Mouse (Mus musculus): ENCODE measurements around the gene Il4i1. TPM values are rescaled to one million over a fixed set of nuclear protein-coding genes. Genes with fewer than 3 reads are reported as not detected.

Il4i1 gene
- polyA plus RNA-seq, 1 experiment from 2014 or later = 0.69 TPM

DNA sequence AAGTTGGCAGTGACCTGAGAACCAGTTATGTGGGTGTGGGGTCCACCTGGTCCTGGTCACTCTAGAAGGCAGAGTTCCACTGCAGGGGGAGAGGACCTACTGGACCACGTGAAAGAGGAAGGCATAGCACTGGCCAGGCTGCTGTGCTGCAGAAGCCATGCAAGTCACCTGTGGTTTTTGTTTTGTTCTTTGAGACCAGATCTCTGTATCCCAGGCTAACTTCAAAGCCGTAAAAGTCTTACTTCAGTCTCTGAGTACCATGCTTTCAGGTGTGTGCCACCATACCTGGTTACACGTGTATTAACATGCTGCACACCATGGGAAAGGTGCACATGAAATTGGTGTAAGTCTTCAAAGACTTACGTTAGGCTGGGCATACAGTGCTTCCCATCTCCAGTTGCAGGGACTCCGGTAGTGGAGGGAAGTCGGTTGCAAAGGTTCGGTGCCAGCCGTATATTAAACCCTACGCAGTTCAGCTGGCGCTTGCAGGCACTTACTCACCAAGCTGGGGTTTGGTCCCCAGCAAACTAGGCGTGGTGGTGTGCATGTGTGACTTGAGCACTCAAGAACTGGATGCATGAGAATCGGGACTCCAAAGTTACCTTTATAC is 35.5 kb downstream of the Il4i1 start:
- no peak for TF ChIP-seq EP300 (optimal IDR thresholded peaks at IDR 0.05)
- TF ChIP-seq CTCF (IDR thresholded peaks at IDR 0.05; ENCODE audit: low read depth) = no peak
- peaks cover 12% of the 10 kb centered on the region for H3K4me1 ChIP-seq (replicated peaks; ENCODE audit: control insufficient read depth, insufficient read depth)
- WGBS = 87% methylated on average over 12 of the region's 12 CpGs
- no peaks in the 10 kb centered on the region for H3K27me3 ChIP-seq (ENCODE audit: control insufficient read depth, insufficient read depth, low read length)
- no peak overlapping the region for H3K4me3 ChIP-seq (ENCODE audit: low read depth, low read length)
- ATAC-seq (ENCODE audit: low FRiP score, low TSS enrichment) (no peak), DNase-seq (ENCODE audit: low spot score) (no peak)
- H3K4me2 ChIP-seq (replicated peaks; ENCODE audit: low read depth) = no peak overlapping the region
- H3K36me3 ChIP-seq (ENCODE audit: control insufficient read depth, insufficient read depth, low read length) = no peaks in the 10 kb centered on the region; the same call in 1 of the 2 replicates
- no peak overlapping the region for H3K27ac ChIP-seq (replicated peaks)
- no peaks in the 10 kb centered on the region for H3K9me3 ChIP-seq (ENCODE audit: control insufficient read depth, low read length)
- no peak overlapping the region for H3K9ac ChIP-seq (ENCODE audit: low read length)

GRCm38 (mm10) chr7:44852259-44853027 is 36.3 kb downstream of the Il4i1 start:
- H3K27me3 ChIP-seq (ENCODE audit: control insufficient read depth, insufficient read depth, low read length) = no peaks in the 10 kb centered on the region
- H3K4me3 ChIP-seq (ENCODE audit: low read depth, low read length) = no peak overlapping the region
- H3K4me1 ChIP-seq (replicated peaks; ENCODE audit: control insufficient read depth, insufficient read depth) = peaks cover 12% of the 10 kb centered on the region
- ATAC-seq (ENCODE audit: low FRiP score, low TSS enrichment) (no peak), DNase-seq (ENCODE audit: low spot score) (no peak)
- H3K36me3 ChIP-seq (ENCODE audit: control insufficient read depth, insufficient read depth, low read length) = no peaks in the 10 kb centered on the region; the same call in 1 of the 2 replicates
- no peak overlapping the region for H3K9ac ChIP-seq (ENCODE audit: low read length)
- no peak for TF ChIP-seq CTCF (IDR thresholded peaks at IDR 0.05; ENCODE audit: low read depth)
- no peak for TF ChIP-seq EP300 (optimal IDR thresholded peaks at IDR 0.05)
- no peak overlapping the region for H3K27ac ChIP-seq (replicated peaks)
- H3K9me3 ChIP-seq (ENCODE audit: control insufficient read depth, low read length) = no peaks in the 10 kb centered on the region
- no peak overlapping the region for H3K4me2 ChIP-seq (replicated peaks; ENCODE audit: low read depth)
- WGBS = 91% methylated on average over 35 of the region's 36 CpGs

DNA sequence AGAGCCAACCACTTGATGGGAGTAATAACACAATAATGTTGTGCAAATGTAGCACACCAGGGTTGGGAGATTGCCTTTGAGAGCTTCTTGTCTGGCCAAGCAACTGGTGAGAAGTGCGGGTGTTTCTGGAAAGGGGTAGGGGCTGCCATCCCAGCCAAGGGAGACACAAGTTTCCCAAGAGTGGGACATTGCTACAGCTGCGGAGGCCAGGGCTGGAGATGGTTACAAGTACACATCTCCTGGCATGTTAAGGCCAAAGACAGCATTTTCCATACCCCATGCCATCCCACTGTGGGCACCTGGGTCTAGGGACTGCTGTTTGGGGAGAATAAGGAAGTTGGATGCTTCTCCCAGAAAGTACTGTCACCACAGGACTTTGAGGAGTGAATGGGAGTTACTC is 36.9 kb downstream of the Il4i1 start:
- no peak overlapping the region for H3K4me3 ChIP-seq (ENCODE audit: low read depth, low read length)
- WGBS = 94% methylated on average over 2 of the region's 2 CpGs
- no peak for DNase-seq (ENCODE audit: low spot score)
- ATAC-seq (ENCODE audit: low FRiP score, low TSS enrichment) = no peak
- no peak overlapping the region for H3K27ac ChIP-seq (replicated peaks)
- no peaks in the 10 kb centered on the region; the same call in 1 of the 2 replicates for H3K36me3 ChIP-seq (ENCODE audit: control insufficient read depth, insufficient read depth, low read length)
- H3K9me3 ChIP-seq (ENCODE audit: control insufficient read depth, low read length) = no peaks in the 10 kb centered on the region
- 0 out of 2 replicates have a peak overlapping the region, but pooled peaks have one; percentile 88 for H3K4me2 ChIP-seq (replicated peaks; ENCODE audit: low read depth)
- peaks cover 10% of the 10 kb centered on the region for H3K4me1 ChIP-seq (replicated peaks; ENCODE audit: control insufficient read depth, insufficient read depth)
- no peaks in the 10 kb centered on the region for H3K27me3 ChIP-seq (ENCODE audit: control insufficient read depth, insufficient read depth, low read length)
- no peak for TF ChIP-seq EP300 (optimal IDR thresholded peaks at IDR 0.05)
- no peak for TF ChIP-seq CTCF (IDR thresholded peaks at IDR 0.05; ENCODE audit: low read depth)
- no peak overlapping the region for H3K9ac ChIP-seq (ENCODE audit: low read length)

- H3K4me1 ChIP-seq (replicated peaks; ENCODE audit: control insufficient read depth, insufficient read depth) = peaks cover 10% of the 10 kb centered on the region
These were observed 37.6 kb downstream of the Il4i1 start for GRCm38 (mm10) chr7:44853596-44854355.

DNA sequence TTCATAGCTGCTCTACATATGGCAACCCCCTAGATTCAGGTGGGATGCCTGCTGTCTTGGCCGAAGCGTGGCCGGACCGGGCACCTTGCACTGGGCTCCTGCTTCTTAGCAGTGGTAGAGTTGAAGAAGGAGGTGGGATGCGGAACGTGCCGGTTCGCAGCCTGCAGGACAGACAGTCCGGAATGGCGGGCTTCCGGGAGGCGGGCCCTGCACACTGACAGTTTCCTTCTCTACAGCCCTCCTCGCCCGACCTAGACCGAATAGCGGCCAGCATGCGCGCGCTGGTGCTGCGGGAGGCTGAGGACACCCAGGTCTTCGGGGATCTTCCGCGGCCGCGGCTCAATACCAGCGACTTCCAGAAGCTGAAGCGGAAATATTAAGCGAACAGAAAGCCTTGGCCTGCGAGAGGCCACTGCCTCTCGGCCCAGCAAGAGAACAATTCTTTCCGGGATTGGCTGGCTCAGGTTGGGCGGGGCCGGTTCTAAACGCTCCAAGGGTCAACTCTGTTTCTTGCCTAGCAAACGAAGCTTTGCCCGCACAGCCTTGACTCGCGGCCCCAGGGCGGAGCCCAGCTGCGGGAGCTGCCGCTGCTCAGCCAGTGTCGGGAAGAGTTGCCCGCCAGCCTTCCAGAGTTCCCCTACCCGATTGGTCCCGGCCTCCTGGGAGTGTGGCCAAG is 38.3 kb downstream of the Il4i1 start:
- TF ChIP-seq CTCF (IDR thresholded peaks at IDR 0.05; ENCODE audit: low read depth) = 0 out of 2 replicates have a peak, but pooled peaks have one; percentile 1
- no peak for TF ChIP-seq EP300 (optimal IDR thresholded peaks at IDR 0.05)
- Histone ChIP-seq H3K4me1 (replicated peaks; ENCODE audit: control insufficient read depth, insufficient read depth) (peaks cover 10% of the 10 kb centered on the region), H3K9me3 (ENCODE audit: control insufficient read depth, low read length) (no peaks in the 10 kb centered on the region), H3K27me3 (ENCODE audit: control insufficient read depth, insufficient read depth, low read length) (no peaks in the 10 kb centered on the region), H3K9ac (ENCODE audit: low read length) (peak overlapping the region; percentile 72), H3K4me2 (replicated peaks; ENCODE audit: low read depth) (peak overlapping the region; percentile 88), H3K27ac (replicated peaks) (peak overlapping the region; percentile 88), H3K36me3 (ENCODE audit: control insufficient read depth, insufficient read depth, low read length) (no peaks in the 10 kb centered on the region; the same call in 1 of the 2 replicates), H3K4me3 (ENCODE audit: low read depth, low read length) (peak overlapping the region; percentile 57)
- 1% methylated on average over 45 of the region's 45 CpGs for WGBS
- ATAC-seq (ENCODE audit: low FRiP score, low TSS enrichment) = peak; percentile 82
- DNase-seq (ENCODE audit: low spot score) = peak; percentile 95

More at GRCm38 (mm10) chr7:44853596-44854355, 37.6 kb downstream of the Il4i1 start:
- H3K4me3 ChIP-seq (ENCODE audit: low read depth, low read length) = peak overlapping the region; percentile 57
- H3K9me3 ChIP-seq (ENCODE audit: control insufficient read depth, low read length) = no peaks in the 10 kb centered on the region
- no peaks in the 10 kb centered on the region; the same call in 1 of the 2 replicates for H3K36me3 ChIP-seq (ENCODE audit: control insufficient read depth, insufficient read depth, low read length)
- H3K9ac ChIP-seq (ENCODE audit: low read length) = peak overlapping the region; percentile 72
- peak overlapping the region; percentile 88 for H3K4me2 ChIP-seq (replicated peaks; ENCODE audit: low read depth)
- DNase-seq (ENCODE audit: low spot score) = no peak
- no peak for ATAC-seq (ENCODE audit: low FRiP score, low TSS enrichment)
- TF ChIP-seq CTCF (IDR thresholded peaks at IDR 0.05; ENCODE audit: low read depth) (no peak), EP300 (optimal IDR thresholded peaks at IDR 0.05) (no peak)
- no peaks in the 10 kb centered on the region for H3K27me3 ChIP-seq (ENCODE audit: control insufficient read depth, insufficient read depth, low read length)
- WGBS = 27% methylated on average over 26 of the region's 26 CpGs
- peak overlapping the region; percentile 88 for H3K27ac ChIP-seq (replicated peaks)
